ENCODE assay signal across 22 mouse cellular contexts in the genomic region with DNA sequence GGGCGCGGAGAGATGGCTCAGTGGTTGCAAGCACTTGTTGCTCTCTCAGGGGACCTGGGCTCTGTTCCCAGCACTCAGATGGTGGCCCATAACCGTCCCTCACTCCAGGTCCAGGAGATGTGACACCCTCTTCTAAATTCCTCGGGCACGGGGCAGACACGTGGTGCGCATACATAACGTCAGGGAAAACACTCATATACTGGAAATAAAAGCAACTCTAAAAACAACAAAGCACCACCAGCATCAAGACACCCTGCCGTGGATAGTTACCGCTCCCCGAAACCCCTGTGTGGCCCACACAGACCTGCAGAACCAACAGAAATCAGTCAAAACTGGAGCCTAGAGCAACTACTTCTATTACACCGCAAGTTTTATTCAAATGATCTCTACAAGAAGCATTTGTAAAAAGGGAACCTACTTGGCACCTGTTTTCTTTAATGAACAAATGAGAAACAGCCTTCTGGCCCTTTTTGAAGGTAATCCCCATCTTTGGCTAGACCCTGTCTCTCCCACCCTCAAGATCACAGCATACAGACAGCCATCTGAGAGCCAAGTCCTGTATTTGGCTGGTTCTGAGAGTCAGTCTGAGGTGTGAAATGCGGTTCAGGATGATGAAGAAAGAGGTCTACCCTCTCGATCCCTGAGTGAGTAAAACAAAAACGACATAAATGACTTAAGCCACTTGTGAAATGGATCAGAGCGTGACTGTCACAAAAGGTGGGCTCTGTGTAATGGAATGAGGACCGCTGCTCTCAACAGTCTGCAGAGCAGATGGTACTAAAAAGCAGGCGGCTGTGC. TPM values are rescaled to one million over a fixed set of nuclear protein-coding genes. Genes with fewer than 3 reads are reported as not detected.
DNase-seq lines count a peak whose midpoint lies in the region; TF ChIP-seq lines count a peak whose summit lies in the region.
"Had no signal": no experiment of that assay in that cellular context is flagged by ENCODE, and none has a peak within 500 bp of the region (broad histone marks: within the 10 kb centered on the region; RNA-seq: fewer than 3 reads in every experiment).

No protein-coding gene starts in this region.

- peak; percentile 68 for TF ChIP-seq EP300 in CH12.LX (IDR thresholded peaks at IDR 0.05; ENCODE audit: low read length)

- peak overlapping the region; percentile 54 for H3K27ac ChIP-seq in gastrocnemius, adult 2 months
- H3K27ac ChIP-seq in CH12.LX (ENCODE audit: insufficient read depth, low read depth), result peak overlapping the region; percentile 75
- H3K27ac ChIP-seq: embryonic facial prominence, embryonic 12.5 days; embryonic facial prominence, embryonic 15.5 days; forebrain, embryonic 12.5 days; forebrain, embryonic 15.5 days; hindbrain, embryonic 12.5 days; hindbrain, embryonic 15.5 days; intestine, embryonic 15.5 days had no signal

- no peak for DNase-seq in gastrocnemius, adult 2 months
- DNase-seq in gastrocnemius, adult 8-10 months (ENCODE audit: low spot score in 2 of 2), result no peak
- DNase-seq in B cell, adult 2 months, result peak; percentile 42 to 45
- peak; percentile 78 for DNase-seq in CH12.LX (ENCODE audit: extremely low read depth)
- peak; percentile 53 for DNase-seq in splenic B cell, adult 2 months (ENCODE audit: low read depth, low spot score)
- no peak for DNase-seq in left cerebral cortex, postnatal 25 days (ENCODE audit: low spot score in 2 of 2)
- DNase-seq in right cerebral cortex, postnatal 36 days (ENCODE audit: low spot score in 2 of 2), result no peak
- DNase-seq: adrenal gland, postnatal 14 days; cerebellum, adult 11 months; cerebellum, adult 2 months; cerebellum, postnatal 14 days; gastrocnemius, postnatal 25 days; kidney, adult 11 months; kidney, adult 8-10 months had no signal

- peak overlapping the region; percentile 12; the same call in 1 of the 2 replicates for H3K9ac ChIP-seq in CH12.LX (ENCODE audit: insufficient read depth, low read depth)
- H3K9ac ChIP-seq: embryonic facial prominence, embryonic 12.5 days; embryonic facial prominence, embryonic 15.5 days; forebrain, embryonic 12.5 days; forebrain, embryonic 15.5 days; hindbrain, embryonic 12.5 days; hindbrain, embryonic 15.5 days; intestine, embryonic 15.5 days had no signal

- no peaks in the 10 kb centered on the region for H3K36me3 ChIP-seq in CH12.LX (replicated peaks in 1 of 2; ENCODE audit: control insufficient read depth in 1 of 2, insufficient read depth in 1 of 2, low read length in 1 of 2)
- no peaks in the 10 kb centered on the region for H3K36me3 ChIP-seq in splenic B cell, adult 2 months (ENCODE audit: control insufficient read depth, insufficient read depth, low read length, poor library complexity, severe bottlenecking)
- H3K36me3 ChIP-seq: embryonic facial prominence, embryonic 12.5 days; embryonic facial prominence, embryonic 15.5 days; forebrain, embryonic 12.5 days; forebrain, embryonic 15.5 days; hindbrain, embryonic 12.5 days; hindbrain, embryonic 15.5 days; intestine, embryonic 15.5 days had no signal

- intact Hi-C loops in gastrocnemius, adult 2 months (cut with DNase I), result loop anchor here (2.0 kb wide), 1 partner anchor 14 kb away; no protein-coding TSS in a partner anchor
- intact Hi-C loops in left cerebral cortex, postnatal 25 days (cut with DNase I), result no loop called here

- H3K27me3 ChIP-seq in CH12.LX (replicated peaks), result no peaks in the 10 kb centered on the region
- no peaks in the 10 kb centered on the region for H3K27me3 ChIP-seq in splenic B cell, adult 2 months (ENCODE audit: control insufficient read depth, insufficient read depth, low read length, poor library complexity, severe bottlenecking)
- H3K27me3 ChIP-seq: embryonic facial prominence, embryonic 12.5 days; embryonic facial prominence, embryonic 15.5 days; forebrain, embryonic 12.5 days; forebrain, embryonic 15.5 days; hindbrain, embryonic 12.5 days; hindbrain, embryonic 15.5 days; intestine, embryonic 15.5 days had no signal

- dilution Hi-C loops in CH12.LX (cut with MboI; ENCODE audit: extremely low pct_ligation_motif_present, extremely low pct_unique_long_range_greater_than_20kb, low sequenced_read_pairs), result no loop called here

- no peak for TF ChIP-seq CTCF in gastrocnemius, adult 2 months (IDR thresholded peaks at IDR 0.05)
- no peak for TF ChIP-seq CTCF in CH12.LX (conservative IDR thresholded peaks at IDR 0.05 in 1 of 2, IDR thresholded peaks at IDR 0.05 in 1 of 2; ENCODE audit: low read depth in 2 of 2, low read length in 2 of 2)

- H3K9me3 ChIP-seq in CH12.LX (replicated peaks; ENCODE audit: low read length), result no peaks in the 10 kb centered on the region
- H3K9me3 ChIP-seq: embryonic facial prominence, embryonic 12.5 days; embryonic facial prominence, embryonic 15.5 days; forebrain, embryonic 12.5 days; forebrain, embryonic 15.5 days; hindbrain, embryonic 12.5 days; hindbrain, embryonic 15.5 days; intestine, embryonic 15.5 days had no signal

- peak overlapping the region; percentile 83 for H3K4me2 ChIP-seq in CH12.LX (ENCODE audit: insufficient read depth, low read depth, poor library complexity, severe bottlenecking)
- H3K4me2 ChIP-seq: embryonic facial prominence, embryonic 12.5 days; embryonic facial prominence, embryonic 15.5 days; forebrain, embryonic 12.5 days; forebrain, embryonic 15.5 days; heart, embryonic 11.5 days; hindbrain, embryonic 12.5 days; hindbrain, embryonic 15.5 days; intestine, embryonic 15.5 days had no signal

- peaks cover 35 to 65% of the 10 kb centered on the region in 2 experiments for H3K4me1 ChIP-seq in CH12.LX (ENCODE audit: control insufficient read depth in 1 of 2, insufficient read depth in 2 of 2)
- H3K4me1 ChIP-seq: intestine, embryonic 15.5 days had no signal

- no peak for TF ChIP-seq POLR2A in CH12.LX (IDR thresholded peaks at IDR 0.05; ENCODE audit: low read depth, low read length)

- no peak; the same call in 1 of the 2 replicates for TF ChIP-seq RAD21 in CH12.LX (IDR thresholded peaks at IDR 0.05; ENCODE audit: low read depth, low read length)

- H3K79me2 ChIP-seq in CH12.LX (replicated peaks; ENCODE audit: control insufficient read depth, extremely low read depth, insufficient read depth, poor library complexity, severe bottlenecking), result no peaks in the 10 kb centered on the region; the same call in 1 of the 2 replicates

- no peak overlapping the region for H3K4me3 ChIP-seq in gastrocnemius, adult 2 months
- peak overlapping the region in 1 of 3 experiments; percentile 26 for H3K4me3 ChIP-seq in CH12.LX (replicated peaks in 1 of 3; ENCODE audit: low read depth in 2 of 3, low read length in 2 of 3, poor library complexity in 1 of 3)
- H3K4me3 ChIP-seq: embryonic facial prominence, embryonic 12.5 days; embryonic facial prominence, embryonic 15.5 days; forebrain, embryonic 12.5 days; forebrain, embryonic 15.5 days; hindbrain, embryonic 12.5 days; hindbrain, embryonic 15.5 days; intestine, embryonic 15.5 days had no signal

- in situ Hi-C loops in CH12.LX (cut with MboI; ENCODE audit: low pct_ligation_motif_present, low pct_unique_long_range_greater_than_20kb, low sequenced_read_pairs), result loop anchor here (5.0 kb wide), 1 partner anchor 37 kb away; no protein-coding TSS in a partner anchor

TF ChIP-seq in CH12.LX, 34 proteins besides CTCF, POLR2A, EP300 and RAD21:
- peak; percentile 8; the same call in 1 of the 2 replicates for TF ChIP-seq CHD2 (IDR thresholded peaks at IDR 0.05; ENCODE audit: low read length)
- TF ChIP-seq MAX (IDR thresholded peaks at IDR 0.05; ENCODE audit: low read length), result peak; percentile 37; the same call in 1 of the 2 replicates
- TF ChIP-seq POLR2AphosphoS2 (IDR thresholded peaks at IDR 0.05; ENCODE audit: low read depth, low read length), result no peak
- peak; percentile 58; the same call in 1 of the 2 replicates for TF ChIP-seq TCF12 (IDR thresholded peaks at IDR 0.05; ENCODE audit: low read depth, low read length)
- TF ChIP-seq MYC (IDR thresholded peaks at IDR 0.05; ENCODE audit: low read depth, low read length), result peak; percentile 13; the same call in 1 of the 2 replicates
- TF ChIP-seq IRF4 (IDR thresholded peaks at IDR 0.05; ENCODE audit: low read depth, low read length), result peak; percentile 48; the same call in 1 of the 2 replicates
- 0 out of 2 replicates have a peak, but pooled peaks have one; percentile 36 for TF ChIP-seq ETS1 (conservative IDR thresholded peaks at IDR 0.05; ENCODE audit: low read depth, low read length)
- no peak for TF ChIP-seq CHD1 (IDR thresholded peaks at IDR 0.05; ENCODE audit: low read depth, low read length)
- peak; percentile 85 for TF ChIP-seq BHLHE40 (IDR thresholded peaks at IDR 0.05; ENCODE audit: low read depth, low read length)
- no peak for TF ChIP-seq MXI1 (IDR thresholded peaks at IDR 0.05; ENCODE audit: low read depth, low read length)
- TF ChIP-seq SMC3 (IDR thresholded peaks at IDR 0.05; ENCODE audit: low read depth, low read length), result no peak

RNA-seq across cellular contexts. Expression of gene Cradd, which starts 24.7 kb away (rescaled TPM):
- 1 to 10 TPM; 8.6 to 9.8 TPM for total RNA-seq in gastrocnemius, adult 2 months (2021)
- total RNA-seq in gastrocnemius, adult 8-10 months (2022), result 10 to 100 TPM in 1 of 4 experiments, 1 to 10 TPM in 3; 6.7 to 18.0 (median 8.4) TPM
- total RNA-seq in CH12.LX (2012; rRNA removed) (5.6 and 6.0 TPM in 2 replicates), CH12.LX (2014; rRNA removed) (5.2 and 5.6 TPM in 2 replicates)
- 8.2 and 8.8 TPM in 2 replicates for polyA plus RNA-seq in CH12.LX (2012; ENCODE audit: insufficient read length, low read depth)
- total RNA-seq in left cerebral cortex, postnatal 25 days (2021), result 1 to 10 TPM; 4.1 to 5.7 TPM

Comparison
In these comparisons a context has a peak if more than half of its experiments do, and no peak if none do; other contexts are left out.
1. DNase-seq: peak in B cell, adult 2 months (2 of 2), CH12.LX (single experiment) and splenic B cell, adult 2 months (single experiment); none in gastrocnemius, adult 2 months (single experiment), gastrocnemius, adult 8-10 months (0 of 2), left cerebral cortex, postnatal 25 days (0 of 2) and right cerebral cortex, postnatal 36 days (0 of 2).